Mouse (Mus musculus) lung, adult 2 months (tissue): ENCODE measurements at regions not wholly inside any gene's neighbourhood (a gene's known extent, or its start where the extent isn't known, plus 50 kb on each side); places are given as distances from the start of the nearest gene placed in this dataset.

ENCODE experiments used
- CTCF ChIP-seq: fragments of 200-500 bp; IDR thresholded peaks from 2 replicates; pipeline ENCODE4 v1.5.1; 2011; ENCODE audit warnings: mild to moderate bottlenecking, low read length, control low read depth; ENCODE audit not compliant: insufficient read depth
- POLR2A ChIP-seq: fragments of 200-500 bp; IDR thresholded peaks from 2 replicates; pipeline ENCODE4 v1.6.1; 2011; ENCODE audit warnings: low read depth, mild to moderate bottlenecking, control low read depth, low read length, borderline replicate concordance; ENCODE audit errors: extremely low read depth

- no peak for TF ChIP-seq POLR2A
- TF ChIP-seq CTCF: no peak
Observed at GRCm38 (mm10) chr1:77695228-77696018, 180.5 kb upstream of the Epha4 start.
